Mouse (Mus musculus): ENCODE data around the gene Rnf5.

The Rnf5 gene

DNA sequence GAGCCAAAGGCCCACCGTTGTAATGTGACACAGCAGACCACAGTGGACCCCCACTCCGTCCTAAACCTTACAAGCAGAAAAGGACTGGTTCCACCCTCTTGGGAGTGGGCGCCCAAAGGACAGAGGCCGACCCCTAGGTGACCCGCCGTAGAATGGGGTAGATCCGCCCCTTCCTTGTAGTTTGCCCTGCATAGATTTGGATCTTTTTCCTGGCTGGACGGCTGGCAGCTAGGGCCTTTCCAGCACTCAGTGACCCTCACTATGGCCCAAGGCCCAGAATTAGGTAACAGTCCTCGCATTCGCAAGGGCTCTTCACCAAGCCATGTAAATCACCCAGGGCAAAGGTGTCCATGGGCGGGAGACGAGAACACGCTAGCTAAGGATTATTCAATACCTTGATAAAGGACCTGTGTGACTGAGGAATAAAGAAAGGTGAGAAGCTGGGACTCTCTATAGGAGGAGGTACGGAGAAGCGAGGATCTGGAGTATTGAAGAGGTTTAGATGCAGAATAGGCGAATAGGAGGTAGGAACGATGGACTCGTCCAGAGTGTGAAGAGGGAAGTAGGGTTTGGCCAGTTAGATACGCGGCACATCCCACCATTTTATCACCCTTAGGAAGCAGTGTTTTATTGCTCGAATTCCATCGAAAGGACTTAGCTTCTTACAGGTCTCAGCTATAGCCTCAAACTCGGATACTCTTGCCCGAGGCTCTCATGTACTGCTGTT is 1.2 kb upstream of the Rnf5 start:
- no peak for DNase-seq

DNA sequence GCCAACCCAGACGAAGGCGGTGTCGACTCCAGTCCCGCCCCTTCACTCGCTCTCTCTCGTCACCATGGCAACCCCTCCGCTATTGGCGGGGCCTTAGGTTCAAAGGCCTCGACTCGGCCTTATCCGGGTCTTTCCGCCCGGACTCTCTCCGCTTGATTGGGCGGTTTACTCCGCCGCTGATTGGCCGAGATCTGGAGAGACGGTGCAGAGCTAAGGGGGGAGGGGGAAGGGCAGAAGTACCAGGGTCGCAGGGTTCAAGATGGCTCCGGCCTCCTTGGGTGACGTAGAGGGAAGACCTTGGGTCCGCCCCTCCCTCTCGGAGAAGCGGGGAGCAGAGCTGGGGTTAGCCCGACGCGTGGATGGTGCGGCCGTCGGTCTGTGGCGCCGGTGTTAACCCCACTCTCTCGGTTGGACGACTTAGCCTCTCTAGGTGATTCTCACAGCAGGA is 595 bp upstream of the Rnf5 start, which contains the start of gene Agpat1:
Gene Agpat1 (plus strand): TSS at position 202 of the 448 bp plus-strand sequence.
- DNase-seq: peak; percentile 100

DNA sequence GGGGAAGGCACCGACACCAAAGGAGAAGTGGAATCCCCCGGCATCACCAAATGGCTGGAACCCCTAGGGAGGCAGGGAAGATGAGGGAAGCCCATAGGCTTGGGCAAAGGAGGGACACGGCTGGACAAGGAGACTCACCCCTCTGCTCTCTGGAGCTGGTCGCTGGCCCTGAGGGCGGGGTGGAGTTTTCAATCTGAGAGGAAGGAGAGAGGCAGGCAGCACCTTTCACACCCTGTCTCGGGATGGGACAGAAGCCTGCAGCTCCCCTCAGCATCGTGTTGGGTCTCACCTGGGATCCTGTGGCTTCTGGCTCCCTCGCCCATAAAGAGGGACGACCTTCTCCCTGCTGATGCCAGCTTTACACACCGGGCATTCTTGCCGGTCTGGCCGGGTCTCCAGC is 1.7 kb downstream of the Rnf5 start:
- no peak for DNase-seq

DNA sequence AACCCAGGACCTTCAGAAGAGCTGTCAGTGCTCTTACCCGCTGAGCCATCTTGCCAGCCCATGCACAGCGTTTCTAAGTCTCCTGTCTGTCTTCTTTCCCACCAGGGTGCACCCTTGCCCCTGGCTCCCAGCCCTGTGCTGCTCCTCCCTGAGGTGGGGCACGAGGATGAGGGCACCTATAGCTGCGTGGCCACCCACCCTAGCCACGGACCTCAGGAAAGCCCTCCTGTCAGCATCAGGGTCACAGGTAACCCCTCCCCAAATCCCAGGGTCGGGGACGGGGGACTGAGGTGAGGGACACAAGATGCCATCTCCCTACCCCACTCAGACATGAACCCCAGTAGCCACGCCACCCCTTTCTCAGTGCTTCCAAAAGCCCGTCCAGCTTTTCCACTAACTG is 3.6 kb downstream of the Rnf5 start:
- no peak for DNase-seq

DNA sequence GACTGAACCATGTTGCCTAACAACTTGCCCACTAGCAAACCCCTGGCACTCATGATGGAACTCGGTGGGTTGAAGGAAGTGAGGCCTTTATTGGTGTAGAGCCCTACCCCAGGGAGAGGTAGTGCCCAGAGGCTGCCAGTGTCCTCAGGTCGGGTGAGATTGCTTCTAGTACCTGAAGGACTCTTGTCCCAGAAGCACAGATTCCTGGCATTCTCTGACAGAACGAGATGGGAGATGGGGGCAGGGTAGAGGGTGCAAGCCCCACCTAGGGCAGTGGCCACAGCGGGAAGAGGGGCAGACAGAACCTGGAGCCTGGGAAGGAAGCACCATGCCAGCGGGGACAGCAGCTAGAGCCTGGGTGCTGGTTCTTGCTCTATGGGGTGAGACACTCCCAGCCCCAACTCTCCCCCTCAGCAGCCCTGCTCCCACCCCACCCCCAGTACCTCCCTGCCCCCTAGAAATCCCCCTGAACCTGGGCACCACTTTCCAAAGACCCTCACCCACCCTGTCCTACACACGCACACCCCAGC is 5.9 kb downstream of the Rnf5 start, which contains the start of gene Ager:
Gene Ager (plus strand): TSS at position 297 of the 530 bp plus-strand sequence.
- DNase-seq: no peak

DNA sequence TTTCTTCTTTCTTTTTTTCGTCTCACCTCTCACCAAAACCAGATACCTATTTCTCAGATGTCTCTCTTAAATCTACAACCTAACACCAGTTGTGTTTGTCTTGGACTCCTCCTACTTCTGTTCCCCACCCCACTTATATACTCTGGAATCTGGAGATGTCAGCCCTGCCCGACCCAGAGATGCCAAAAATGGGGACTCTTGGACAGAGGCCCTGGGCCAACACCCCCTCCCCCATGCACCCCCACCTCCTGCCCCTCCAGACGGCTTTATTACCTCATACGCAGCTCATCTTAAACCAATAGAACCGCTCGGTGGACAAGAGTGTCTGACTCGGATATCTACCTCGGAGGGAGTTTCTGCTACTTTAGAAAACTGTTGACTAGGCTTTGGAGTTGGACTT is 7.4 kb downstream of the Rnf5 start:
- no peak for DNase-seq

DNA sequence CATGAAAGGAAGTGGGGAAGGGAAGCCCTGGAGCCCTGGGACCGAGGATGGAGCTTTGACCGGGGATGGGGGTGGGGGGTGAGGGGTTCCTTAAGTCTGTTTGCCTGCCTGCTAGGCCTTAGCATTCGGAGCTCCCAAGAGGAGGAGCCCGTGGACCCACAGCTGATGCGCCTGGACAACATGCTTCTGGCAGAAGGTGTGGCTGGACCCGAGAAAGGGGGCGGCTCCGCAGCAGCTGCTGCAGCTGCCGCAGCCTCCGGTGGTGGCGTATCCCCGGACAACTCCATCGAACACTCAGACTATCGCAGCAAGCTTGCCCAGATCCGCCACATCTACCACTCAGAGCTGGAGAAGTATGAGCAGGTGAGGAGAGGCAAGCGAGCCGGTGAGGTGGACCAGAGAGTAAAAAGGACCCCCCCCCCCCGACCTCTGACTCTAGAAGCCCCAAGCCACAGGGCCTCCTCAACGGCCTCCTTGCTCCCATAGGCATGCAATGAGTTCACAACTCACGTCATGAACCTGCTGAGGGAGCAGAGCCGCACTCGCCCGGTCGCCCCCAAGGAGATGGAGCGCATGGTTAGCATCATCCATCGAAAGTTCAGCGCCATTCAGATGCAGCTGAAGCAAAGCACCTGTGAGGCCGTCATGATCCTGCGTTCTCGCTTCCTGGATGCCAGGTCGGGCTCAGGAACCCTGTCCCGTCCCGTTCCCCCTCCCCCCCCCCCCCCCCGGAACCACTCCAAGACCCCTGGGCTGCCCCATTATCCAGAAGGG is 9.6 kb downstream of the Rnf5 start:
- DNase-seq: peak; percentile 59

DNA sequence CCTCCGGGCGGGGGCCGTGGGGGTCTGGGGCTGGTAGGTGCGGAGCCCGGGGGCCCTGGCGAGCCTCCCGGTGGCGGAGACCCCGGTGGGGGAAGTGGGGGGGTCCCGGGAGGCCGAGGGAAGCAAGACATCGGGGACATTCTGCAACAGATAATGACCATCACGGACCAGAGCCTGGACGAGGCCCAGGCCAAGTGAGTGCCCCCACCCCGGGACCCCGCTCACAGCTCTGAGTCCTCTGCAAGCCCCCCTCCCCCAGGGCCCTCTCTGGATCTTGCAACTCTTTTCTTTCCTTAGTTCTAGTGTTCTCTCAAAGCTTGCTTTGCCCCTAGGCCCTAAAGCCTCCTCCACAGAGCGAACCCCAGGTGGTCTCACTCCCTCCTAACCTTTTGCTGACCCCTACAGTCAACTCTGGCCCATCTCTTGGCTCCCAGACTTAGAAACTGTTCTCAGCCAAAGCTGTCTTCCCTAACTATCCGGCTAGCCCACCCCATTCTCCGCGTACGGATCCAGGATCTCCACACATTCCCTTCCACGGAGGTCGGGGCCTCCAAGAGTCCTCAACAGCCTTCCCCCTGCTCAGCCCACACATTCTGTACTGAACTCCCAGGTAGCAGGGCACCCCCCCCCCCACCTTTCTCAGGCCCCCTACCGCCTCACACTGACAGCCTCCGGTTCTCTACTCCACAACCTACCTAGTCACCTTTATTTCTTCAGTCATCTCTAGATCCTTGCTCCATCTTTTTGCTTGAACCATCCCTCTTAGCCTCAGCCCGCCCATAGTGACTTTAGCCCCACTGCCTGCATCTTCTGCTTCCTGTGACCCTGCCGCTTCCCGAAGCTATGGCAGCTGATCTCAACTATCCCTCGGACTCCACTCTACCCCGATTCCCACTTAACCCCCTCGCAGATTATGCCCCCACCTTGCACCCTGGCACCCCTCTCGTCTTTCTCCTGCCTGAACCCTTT is 10.6 kb downstream of the Rnf5 start:
- DNase-seq: peak; percentile 67

DNA sequence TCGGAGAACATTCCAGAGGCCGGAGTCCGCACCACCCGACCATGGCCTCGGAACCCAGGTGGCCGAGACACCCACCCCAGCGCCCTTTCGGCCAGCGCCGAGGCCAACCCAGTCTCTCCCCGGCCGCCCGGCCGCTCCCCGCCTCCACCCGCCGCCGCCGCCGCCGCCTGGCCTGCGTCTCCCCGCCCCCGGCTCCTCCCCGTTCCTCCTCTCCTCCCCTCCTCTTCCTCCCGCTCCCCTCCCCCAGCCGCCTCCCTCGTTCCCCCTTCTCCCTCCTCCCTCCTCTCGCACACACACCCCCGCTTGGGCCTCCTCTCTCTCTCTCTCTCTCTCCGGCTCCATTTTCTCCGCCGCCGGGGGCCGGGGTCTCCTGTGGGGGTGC is 11.5 kb downstream of the Rnf5 start:
- peak; percentile 95 for DNase-seq

DNA sequence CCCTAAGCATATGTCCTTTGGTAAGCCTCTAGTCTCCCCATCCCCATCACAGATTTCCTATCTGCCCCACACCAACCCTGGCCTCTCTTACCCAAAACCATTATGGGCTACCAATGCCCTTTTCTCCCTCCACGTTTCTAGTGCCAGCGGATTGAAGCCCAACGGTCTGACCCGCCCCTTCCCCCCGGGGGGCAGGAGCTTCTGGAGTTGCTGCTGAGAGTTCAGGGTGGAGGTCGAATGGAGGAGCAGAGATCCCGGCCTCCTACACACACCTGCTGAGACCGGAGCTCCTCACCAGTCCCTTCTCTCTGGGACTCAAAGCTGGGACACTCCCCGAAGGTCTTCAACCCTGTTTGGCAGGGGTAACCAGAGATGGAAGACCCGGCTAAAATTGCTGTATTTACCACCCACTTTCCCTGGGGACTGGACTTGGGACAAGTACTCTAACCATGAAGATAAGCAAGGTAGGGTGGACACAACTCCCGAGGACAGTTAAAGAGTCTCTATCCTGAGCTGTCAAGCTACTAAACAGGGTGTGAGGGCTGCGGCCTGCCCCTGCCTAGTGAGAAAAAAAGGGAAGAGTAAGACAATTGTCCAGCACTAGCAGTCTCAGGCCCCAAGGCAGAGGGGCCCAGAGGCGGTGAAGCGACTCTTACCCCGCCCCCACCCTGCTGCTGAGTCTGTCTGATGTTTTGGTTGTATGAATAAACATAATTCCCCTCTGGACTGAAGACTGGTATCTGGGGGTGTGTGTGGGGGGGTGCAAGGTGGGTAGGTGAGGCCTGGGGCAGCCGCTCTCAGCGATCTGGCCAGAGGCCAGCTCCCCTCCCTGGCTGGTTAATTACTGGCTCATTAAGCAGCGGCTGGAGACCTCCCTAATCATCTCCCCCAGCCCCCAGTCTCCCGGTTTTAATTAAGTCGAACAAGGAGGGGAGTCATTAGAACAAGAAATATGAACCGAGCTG is 12.2 kb downstream of the Rnf5 start, which contains the start of gene Pbx2:
Gene Pbx2 (plus strand): TSS at position 238 of the 965 bp plus-strand sequence.
- DNase-seq: peak; percentile 77

DNA sequence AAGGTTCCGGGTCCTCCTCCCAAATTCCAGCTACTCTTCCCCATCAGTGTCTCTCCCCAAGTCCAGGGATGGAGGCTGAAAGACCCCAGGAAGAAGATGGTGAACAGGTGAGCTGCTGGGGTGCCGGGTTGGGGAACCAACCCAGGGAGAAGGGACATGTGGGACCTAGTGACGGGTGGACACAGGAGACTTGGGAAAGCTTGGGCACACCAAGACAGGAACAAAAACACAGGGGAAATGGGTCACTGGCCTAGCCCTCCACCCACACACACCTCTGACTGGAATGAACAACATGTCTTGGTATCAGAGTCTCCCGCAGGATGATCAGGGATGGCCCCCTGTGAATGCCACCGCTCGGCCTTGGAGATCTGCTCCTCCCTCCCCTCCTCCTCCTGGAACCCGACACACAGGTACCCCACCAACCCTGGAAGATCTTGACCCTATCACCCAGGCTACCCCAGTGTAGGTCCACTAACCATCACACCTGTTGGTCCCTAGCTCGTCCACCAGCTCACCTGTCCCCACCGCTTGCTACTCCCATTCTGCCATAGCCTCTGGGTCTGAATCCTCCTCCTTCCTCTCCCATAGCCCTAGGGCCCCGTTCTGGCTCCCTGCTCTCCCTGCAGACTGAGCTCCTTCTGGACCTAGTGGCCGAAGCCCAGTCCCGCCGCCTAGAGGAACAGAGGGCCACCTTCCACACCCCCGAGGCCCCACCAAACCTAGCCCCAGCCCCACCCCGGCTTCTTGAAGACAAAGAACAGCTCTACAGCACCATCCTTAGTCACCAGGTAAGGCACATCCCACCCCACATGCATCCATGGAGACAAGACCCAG is 13.1 kb downstream of the Rnf5 start:
- DNase-seq: no peak

DNA sequence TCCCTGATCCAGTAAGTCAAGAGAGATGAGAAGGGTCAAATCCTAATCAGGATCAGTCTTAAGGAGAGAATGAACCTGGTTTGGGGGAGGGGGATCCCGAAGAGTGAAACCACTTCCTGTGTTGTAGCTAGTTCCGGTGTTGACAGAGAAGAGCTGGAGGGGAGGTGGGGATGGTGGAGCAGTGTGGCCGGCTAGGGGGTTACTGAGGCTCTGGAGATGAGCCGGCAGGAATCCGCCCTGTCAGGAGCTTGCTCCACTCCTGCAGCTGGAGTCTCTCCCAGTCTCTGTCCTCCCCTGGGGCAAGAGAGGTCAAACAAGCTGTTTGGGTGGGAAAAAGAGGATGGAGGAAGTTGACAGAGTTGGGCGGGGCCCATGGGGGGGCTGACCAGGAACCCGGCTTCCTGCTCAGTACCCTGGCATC is 13.8 kb downstream of the Rnf5 start, which contains the start of gene Gpsm3:
Gene Gpsm3 (plus strand): TSS at position 126 of the 421 bp plus-strand sequence.
- DNase-seq: peak; percentile 45

DNA sequence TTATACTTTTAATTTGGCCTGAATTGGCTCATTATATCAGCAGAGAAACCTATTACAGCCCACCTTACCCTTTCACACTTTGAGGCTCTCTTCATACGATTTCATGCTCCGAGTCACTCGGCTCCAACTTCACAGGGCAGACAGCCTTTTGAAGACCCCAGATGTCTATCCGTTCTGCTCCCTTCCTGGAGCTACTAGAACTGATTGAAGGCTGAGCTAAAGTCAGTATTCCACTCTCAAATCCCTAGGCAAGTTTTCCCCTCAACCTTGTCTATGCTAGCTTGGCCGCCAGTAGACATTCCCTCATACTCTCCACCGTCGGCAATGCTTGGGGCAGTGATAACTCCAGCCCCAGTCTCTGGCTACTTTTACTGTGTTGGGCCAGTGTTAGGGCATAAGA is 14.3 kb downstream of the Rnf5 start:
- DNase-seq: no peak

DNA sequence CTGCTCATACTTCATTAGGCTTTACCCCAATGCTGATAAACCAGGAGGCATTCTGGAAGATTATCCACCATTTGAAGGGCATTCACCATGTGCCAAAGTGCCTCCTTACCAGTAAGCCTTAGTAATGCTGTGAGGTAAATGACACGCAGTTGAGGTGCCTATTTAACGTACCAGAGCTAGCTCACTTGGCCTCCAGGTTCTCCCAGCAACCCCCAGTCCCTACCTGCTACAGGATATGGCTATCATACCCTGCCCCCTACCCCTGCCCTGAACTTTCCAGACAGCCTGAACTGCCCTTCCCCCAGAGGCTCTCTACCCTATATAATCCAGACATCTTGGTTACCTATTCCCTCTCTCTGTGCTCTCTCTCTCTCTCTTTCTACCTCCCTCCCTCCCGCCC is 14.7 kb downstream of the Rnf5 start:
- no peak for DNase-seq

DNA sequence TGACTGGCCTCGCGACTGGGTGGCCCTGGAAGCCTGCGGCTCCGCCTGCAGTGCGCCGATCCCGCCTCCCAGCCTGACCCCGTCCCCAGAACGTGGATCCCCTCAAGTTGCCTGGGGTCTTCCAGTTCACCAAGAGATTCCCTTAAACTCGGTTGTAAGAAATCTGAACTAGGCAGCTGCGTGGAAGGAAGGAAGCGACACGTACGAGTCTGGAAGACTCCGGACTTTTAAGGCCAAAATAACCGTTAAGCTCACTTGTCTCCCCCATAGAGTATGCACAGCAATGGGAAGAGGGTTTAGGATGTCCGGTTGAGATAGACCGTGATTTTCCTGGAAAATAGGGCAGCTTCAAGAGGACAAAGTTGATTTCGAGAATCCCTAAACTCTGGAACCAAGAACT is 15.7 kb downstream of the Rnf5 start:
- no peak for DNase-seq

DNA sequence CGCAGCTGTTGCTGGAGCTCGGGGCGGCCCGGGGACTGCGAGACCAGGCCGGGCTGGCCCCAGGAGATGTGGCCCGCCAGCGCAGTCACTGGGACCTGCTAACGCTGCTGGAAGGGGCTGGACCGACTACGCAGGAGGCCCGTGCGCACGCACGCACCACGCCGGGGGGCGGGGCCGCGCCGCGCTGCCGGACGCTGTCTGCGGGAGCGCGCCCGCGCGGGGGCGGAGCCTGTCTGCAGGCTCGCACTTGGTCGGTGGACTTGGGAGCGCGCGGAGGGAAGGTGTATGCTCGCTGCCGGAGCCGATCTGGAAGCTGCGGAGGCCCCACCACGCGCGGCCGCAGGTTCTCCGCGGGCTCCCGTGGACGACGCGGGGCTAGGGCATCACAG is 16.1 kb downstream of the Rnf5 start:
- peak; percentile 98 for DNase-seq

DNA sequence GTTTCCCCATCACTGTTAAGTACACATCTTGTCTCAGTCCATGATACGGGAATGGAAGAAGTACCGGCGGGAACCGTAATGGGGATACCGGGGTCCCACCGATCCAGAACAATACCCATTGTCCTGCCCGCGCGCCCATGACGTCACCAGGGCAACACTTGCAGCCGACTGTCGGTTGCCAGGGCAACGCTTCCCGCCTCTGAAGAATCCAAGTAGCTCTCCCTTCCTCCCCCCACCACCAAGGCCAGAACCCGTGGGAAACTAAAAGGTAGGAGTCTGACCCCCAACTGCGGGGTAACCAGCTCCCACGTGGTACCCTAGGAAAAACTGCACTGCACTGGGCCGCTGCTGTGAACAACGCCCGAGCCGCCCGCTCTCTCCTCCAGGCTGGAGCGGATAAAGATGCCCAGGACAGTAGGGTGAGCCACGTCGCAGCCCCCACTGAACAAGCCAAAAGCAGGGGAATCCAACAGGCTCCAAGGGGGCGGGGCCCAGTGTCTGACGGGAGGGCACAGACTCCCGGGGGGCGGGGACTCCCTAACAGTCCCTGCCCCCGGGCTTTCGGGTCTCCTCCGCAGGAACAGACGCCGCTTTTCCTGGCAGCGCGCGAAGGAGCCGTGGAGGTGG is 16.6 kb downstream of the Rnf5 start:
- peak; percentile 97 for DNase-seq

DNA sequence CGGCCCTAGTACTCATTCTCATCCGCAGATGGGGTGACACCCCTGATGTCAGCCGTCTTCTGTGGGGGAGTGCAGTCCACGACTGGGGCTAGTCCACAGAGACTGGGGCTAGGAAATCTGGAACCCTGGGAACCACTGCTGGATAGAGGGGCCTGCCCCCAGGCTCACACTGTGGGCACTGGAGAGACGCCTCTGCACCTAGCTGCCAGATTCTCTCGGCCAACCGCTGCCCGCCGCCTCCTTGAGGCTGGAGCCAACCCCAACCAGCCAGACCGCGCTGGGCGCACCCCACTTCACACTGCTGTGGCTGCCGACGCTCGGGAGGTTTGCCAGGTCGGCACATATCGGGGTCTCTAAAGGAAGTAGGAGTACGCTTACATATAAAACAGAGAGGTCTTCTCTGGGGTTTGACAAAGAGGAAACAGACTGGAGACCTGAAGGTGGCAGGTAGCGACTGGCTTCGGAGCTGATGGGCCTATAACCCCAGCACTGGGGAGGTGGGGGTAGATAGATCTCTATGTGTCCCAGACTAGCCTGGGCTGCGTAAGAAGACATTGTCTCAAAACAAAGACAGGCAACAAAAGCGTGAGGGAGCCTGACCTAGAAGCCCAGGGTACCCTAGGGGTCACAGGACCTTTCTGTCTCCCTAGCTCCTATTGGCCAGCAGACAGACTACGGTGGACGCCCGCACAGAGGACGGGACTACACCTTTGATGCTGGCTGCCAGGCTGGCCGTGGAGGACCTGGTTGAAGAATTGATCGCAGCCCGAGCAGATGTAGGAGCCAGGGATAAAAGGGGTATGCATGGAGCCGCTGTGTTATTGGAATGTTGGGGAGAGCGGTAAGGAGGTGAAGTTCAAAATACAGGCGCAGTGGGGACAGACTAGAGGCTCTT is 17.4 kb downstream of the Rnf5 start:
- DNase-seq: peak; percentile 62

DNA sequence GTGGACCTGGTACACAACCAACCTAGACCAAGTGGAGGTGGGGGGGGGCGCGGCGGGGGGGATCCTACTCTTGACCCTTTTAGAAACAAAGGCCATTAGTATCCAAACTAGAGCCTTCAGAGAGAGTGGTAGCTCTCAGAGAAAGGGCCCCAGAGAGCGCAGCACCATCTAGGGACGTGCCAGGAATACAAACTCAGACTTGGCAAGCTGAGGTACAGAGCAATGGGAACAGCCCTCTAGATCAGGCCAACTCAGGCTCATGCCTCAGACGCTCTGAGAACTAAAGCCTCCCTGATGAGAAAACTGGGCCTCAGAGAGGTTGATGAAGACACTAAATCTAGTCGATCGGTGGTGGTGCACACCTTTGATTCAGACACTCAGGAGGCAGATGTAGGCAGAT is 18.4 kb downstream of the Rnf5 start:
- no peak for DNase-seq

Data from embryo, embryonic 11 days (tissue).